Mouse (Mus musculus) testis, postnatal 10 days (tissue): Measurements from ENCODE around the gene Dffa.

Experiments
- DNase-seq: peaks from one replicate; pipeline ENCODE4 v3.0.0; 2021; ENCODE audit warnings: low spot score

Gene Dffa

DNA sequence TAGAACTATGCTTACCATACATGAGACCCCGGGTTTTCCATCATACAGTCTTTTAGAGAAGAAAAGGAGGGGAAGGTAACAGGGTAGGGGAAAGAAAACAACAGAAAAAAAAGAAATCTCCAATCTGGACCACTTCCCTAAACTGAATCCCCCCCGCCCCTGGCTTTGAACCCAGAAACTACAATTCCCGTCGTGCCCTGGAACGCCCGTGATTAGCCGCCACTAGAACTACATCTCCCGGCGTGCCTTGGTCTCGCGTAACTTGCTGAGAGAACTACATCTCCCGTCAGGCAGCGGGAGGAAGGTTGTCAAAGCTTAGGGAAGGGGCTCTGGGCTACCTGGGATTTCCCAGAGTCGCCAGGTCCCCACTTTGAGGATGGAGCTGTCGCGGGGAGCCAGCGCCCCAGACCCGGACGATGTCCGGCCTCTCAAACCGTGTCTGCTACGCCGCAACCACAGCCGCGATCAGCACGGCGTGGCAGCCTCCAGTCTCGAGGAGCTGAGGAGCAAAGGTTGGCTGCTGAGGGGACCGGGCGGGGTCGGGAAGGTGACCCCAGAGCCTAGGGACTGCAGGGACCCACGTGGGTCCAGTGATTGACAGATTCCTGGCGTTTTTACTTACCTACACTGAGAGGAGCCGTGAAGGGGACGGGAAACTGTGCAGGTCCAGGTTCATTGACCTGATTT lies at the start of gene Dffa:
Dffa (plus strand) TSS at position 272 of the 687 bp plus-strand sequence.
- peak; percentile 94 for DNase-seq

DNA sequence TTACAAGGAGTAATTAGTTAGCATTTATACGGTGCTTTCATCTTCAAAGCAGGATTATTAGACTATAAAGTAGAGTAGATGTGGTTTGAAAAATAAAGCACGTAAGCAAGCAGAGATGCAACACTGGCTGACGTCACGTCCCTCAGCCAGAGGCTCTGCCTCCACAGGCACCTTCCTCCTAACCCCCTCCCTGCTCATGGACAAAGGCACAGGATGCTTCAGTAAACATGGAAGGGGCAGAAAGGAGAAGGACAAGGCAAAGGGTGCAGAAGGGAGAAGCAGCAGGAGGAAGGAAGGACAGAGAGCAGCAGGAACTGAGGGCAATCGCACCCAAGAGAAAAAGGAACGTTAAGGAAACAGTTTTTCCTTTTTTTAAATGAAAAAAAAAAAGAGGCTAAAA lies 48.1 kb upstream of the Dffa start:
- no peak for DNase-seq

DNA sequence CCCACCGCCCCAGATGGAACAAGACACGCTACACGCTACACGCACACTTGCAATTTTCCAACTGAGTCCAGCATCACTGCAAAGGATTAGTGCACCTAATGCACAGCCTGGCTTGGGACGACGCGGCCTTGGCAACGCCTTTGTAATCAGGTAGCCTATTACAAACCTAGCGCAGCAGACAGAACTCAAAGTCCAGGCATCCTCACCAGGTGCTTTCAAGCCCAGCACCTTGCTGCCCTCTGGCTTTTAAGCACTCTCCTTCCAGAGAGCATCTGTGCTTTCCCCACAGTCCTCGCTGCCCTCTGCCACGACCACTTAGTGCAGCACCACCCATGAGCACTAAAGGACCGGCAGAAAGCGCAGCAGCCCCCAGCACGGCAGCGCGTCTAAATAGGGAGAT lies 47.0 kb upstream of the Dffa start:
- no peak for DNase-seq

DNA sequence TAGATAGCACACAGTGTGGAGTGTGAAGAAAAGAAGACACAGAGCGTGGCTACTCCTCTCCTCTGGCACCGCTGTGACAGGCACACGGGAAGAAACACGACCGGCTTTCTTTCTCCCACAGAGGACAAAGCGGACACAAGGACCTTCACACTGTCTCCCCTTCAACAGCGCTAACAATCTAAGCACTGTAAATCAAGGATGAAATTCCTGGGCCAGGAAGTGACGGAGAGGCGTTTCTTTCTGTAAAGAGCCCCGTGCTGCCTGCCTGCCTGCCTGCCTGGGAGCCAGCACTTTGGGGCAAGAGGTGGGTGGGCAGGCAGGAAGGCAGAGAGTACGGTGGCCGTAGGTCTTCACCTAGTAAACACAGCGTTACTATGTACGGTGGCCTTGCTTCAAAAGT lies 46.5 kb upstream of the Dffa start:
- DNase-seq = no peak

DNA sequence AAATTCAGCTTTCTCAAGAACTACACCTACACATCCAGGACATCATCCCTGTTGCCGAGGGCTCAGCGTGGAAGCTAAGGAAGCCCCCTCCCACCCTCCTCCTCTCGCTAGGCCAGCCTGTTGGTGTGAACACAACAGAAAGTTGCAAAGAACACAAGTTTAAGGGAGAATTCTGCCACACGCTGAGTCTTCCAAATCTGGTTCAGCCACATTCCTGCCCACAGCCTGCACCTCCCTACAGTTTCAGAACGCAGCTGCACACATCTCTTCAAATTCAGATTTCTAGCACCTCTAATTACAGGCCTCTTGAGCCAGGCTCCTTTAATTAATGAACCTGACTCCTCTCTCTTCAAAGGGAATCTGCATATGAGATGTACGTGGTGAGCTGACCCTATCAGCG lies 45.6 kb upstream of the Dffa start:
- DNase-seq = no peak

DNA sequence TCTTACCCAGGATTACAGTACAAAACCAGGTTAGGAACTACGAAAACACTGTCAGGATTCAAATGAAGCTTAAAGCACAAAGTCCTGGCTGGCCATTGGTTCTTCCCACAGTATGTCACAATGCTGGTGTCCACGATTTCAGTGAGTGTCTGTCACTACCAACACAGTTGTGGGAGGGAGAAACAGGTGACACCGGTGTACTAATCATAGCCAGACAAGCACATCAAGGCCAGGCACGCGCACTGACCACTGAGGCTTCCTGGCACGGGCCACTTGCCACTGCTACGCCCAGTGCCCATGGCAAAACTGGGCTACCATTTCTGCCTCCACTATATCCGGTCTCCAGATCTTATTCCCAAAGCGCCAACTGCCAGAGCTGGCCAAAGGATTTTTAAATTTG lies 44.2 kb upstream of the Dffa start:
- DNase-seq = no peak

DNA sequence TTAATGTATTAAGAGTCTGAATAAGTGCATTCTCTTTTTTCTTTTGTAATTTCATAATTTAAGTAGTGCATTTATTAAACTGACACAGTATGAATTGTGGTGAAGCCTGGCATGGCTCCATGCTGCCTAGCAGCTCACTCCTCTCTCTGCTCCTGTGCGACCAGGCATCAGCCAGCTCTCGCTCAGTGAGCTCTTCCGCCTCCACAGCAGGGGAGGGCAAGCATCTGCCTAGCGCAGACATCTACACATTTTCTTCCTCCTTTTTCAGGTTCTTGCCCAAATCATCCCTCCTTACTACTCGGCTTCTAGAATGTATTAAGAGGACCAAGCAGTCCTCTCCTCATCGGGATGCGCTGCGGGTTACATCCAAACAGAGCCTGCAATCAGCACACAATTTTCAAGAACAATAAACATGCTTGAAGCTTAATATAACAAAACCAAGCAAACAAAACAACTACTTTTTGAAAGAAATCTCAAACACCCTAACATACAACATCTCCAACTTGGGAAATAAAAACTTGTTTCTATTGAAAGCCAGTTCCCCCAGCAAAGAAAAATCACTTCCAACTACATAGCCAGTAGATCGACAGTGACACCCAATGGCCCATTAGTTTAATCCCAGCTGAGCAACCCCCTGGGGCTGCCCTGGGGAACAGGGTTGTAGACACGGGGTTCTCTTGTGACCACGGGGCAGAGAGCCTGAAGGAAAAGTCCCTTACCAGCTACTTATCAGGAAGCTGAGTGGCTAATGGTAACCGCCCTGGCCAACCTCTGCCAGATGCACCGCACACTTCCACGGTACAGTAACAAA lies 43.1 kb upstream of the Dffa start:
- DNase-seq = no peak

DNA sequence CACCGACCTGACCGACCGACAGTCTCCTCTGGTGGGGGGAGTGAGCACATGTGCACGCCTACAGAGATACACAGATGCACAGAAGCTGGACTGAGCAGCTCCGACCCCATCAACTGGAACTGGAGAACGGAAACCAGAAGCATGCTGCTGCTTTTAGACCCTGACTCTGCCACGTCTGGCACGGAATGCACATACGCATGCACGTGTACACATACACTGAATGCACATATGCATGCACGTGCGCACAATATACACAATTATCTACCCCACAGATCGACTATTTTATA lies 42.6 kb upstream of the Dffa start:
- no peak for DNase-seq

DNA sequence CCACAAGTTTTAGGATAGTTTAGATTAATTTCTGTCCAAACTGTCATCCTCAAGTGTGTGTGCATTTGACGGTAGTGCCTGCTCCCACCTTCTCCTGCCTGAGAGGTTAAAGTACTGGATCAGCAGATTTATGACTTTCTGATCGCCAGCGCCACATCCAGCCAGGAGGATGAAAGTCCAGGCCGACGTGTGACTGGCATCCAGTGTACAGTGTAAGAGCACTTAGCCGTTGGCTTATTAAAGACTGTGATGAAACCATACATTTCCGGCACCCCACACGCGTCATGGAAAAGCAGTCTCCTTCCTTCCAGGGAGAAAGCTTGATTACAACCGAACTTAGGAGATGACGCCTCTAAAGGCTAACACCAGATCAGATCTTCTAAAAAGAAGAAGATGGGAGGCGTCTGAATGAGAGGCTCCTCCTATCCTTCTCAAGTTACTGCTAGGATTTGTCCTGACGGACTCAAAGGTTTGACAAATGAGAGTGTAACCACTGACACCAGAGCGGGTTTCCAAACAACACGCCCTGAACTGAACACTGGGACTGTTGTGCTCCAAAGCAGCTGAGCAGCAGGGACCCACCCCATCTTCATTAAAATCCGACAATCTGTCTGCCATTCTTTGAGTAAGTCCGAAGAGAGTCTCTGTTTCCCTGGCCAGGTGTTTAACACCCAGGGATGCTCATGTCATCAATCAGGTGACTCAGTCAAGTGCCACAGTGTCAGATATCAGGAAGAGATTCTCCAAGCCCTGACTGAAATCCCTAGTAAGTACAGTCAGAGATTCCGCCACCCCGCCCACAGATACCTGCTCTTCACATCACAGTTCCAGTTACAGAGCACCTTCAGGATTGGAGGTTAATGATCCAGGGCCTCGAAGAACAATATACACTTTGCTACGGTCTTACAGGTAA lies 41.3 kb upstream of the Dffa start:
- no peak for DNase-seq

DNA sequence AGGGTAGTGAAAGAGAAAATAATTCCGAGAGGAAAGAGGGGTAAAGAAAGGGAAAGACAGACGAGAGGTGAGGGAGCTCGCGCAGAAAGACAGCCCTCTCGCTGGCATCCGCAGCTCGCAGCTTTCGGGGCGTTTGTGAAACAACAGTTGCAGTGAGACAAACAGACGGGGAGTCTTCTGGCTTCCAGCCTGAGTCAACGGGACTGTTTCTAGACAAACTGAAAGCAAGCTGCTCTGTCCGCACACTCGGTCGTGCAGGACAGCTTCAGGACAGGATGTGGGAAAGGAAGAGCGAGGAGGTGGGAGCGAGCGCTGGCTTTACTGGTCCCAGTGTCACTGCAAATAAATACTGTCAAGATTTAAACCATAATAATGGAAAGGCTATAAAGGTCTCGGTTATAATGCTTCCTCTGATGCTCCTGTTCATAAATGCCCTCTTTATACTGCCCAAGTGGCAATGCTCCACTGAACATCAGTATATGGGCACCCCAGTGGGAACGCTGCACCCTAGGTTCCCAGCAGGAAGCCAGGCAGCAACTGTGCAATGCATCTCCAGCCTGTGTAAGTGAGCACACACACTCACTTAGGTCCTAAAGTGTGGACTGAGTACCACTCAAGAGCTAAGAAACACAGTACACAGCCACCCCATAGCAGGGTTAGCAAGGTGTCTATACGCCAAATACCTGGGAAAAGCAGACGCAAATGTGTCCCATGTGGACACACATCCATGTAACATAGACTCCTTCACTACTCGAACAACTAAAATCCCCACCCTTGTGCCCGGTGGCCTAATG lies 39.7 kb upstream of the Dffa start:
- no peak for DNase-seq

DNA sequence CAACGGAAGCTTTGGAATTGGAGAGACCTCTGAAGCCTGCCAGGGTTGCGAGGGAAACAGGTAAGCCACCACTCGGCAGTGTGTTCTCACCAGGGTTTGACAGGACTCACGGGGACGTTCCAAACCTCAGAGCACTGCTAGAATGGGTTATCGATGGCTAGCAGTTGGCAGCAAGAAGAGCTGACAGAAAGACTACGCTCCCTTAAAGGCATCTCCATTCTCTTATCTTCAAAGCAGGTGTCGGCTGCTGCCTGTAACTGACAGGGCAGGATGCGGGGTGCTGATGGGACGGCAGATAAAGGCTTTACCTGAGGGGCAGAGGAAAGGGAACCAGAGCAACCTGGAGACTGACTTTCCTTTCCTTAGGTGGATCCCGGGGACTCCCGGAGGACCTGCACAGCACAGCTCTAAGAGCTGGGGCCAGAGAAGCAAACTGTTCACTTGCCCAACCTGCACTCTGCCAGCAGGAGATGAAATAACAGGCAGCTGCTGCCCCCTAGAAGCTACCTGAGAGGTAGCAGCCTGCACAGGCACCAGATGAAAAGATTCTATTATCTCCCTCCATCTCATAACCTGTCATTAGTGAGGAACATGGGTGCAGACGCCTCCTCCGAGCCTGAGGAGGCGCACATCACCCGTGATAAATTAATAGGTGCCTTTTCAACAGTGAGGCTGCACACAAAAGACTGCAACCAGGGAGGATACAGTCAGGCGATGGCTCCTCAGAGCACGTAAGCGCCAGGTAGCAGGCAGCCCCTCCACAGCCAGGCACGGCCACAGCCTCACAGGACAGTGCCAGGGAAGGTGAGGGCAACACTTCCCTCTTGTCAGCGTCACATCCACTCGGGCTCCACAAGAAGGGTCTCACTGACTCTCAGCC lies 37.0 kb upstream of the Dffa start:
- no peak for DNase-seq

DNA sequence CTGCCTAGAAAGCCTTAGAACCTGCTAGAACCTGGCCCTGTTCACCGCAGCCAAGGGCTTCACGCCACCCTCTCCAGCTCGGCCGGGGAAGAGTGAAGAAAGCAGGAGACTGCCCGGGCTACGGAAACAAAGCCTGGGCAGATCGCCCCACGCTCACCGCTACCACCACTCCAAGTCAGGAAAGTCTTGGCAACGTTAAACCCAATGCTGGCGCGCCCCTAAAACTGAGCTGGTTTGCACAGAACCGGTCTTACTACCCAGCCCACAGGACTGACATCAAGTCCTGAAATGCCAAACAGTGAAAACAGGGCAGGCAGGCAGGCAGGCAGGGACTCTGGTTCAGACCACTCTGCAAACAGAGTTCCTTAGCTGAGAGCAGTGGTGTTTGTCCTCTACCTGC lies 28.9 kb upstream of the Dffa start:
- DNase-seq = no peak

DNA sequence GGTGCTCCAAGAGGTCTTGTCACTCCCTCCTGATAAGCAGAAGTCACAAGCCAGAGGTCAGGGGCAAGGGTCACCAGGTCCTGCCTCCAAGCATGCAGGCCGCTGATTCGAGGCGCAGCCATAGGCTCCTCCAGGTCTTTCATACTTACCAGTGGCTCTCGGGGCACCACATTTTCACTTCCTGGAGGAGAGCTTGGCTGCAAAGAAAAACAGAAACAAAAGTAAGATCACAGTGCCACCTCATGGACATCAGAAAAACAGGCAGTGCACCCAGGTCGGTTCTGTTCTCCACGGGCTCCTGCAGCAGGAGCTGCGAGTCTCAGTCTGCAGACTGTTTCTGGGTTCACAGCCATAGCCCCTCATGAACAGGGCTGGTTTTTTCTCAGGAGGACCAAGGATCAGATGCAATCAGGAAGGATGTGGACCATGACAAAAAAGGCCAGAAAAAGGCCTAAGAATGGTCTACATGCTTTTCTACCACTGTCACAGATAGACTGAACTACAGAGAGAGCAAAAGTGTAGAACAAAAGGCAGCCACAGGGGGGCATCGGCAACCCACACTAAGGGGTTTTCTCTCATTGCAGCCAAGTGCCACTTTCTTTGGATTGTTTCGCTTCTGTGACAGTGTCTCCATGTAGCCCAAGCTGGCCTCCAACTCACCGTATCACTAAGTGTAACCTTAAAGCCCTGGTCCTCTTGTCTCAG lies 27.9 kb upstream of the Dffa start:
- peak; percentile 83 for DNase-seq

DNA sequence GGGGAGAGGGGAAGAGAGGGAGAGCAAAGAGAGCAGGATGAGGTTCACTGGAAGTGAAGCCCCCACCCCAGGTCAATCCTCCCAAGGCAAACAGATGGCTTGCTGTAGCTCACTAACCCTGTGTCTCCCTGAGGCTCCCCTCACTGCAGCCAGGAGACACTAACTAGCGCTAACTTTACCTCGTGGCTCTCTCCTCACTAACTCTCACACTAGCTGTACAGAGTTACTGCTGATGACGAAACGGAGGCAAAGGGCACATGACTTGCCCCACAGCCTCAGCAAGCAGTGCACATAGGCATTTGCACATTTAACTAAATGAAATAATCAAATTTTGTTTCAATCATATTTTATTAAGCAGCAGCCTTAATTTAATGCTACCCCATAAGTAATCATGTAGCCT lies 25.7 kb upstream of the Dffa start:
- no peak for DNase-seq

DNA sequence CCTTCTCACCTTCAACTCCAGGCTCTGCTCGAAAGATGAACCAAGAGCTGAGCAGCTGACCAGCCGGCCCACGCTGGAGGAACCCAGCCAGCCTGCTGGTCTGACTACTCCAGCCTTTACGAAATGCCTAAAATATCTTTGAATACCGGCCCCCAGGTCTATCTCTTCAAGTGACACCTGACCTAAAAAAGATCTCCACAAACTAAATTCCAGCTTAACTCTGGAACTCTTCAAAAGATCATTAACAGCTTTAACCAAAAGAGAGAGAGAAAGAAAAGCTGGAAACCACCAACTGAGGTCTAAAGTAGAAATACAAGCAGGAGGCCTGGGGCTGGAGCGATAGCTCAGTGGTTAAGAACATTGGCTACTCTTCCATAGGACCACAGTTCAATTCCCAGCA lies 24.3 kb upstream of the Dffa start:
- no peak for DNase-seq

DNA sequence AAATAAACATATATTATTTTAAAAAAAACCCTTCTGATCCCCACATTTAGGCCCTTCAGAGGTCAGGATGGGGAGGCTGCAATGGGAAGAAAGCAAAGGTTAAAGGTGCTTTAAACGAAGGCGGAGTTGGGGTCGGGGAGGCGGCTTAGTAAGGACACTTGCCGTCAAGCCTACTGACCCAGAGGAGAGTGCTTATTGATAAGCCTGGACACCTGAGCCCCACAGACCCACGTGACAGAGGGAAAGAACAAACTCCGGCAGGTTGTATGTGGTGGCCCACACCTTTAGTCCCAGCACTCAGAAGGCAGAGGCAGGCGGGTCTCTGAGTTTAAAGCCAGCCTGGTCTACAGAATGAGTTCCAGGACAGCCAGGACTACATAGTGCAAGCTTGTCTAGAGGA lies 23.8 kb upstream of the Dffa start:
- DNase-seq = no peak

DNA sequence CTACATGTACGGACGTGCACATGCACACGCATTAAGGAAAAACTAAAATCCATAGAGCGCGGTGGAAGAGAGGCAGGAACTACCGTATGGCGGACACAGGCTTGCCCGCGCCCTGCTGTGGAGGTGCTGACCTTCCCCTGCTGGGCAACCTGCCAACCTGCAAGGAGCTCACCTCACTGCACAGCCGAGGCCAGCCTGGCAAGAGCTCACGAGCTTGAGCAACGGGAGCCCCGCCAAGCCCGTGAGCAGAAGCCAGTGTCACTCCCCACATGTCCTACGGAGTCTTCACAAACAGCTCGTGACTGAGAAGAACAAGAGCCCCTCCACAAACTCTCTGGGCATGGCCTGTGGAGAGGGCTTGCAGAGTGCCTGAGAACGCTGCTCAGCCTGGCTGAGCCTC lies 22.4 kb upstream of the Dffa start:
- DNase-seq = peak; percentile 85

DNA sequence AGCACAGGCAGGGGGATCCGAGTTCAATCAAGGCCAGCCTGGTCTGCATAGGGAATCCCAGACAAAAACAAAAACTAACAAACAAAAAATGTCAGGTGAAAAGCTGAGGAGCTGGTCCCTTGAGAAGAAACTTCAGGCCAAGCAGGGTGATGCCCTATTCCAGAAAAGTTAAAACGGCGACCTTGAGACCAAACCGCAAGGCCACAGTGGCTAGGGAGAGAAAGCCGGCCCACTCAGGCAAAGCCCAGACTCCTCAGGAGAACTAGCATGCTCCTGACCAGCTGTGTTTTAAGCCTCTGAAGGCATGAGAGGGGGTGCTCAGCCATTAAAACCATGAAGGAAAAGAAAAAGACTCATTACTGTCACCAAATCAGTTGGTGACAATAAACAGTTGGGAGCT lies 18.6 kb upstream of the Dffa start:
- no peak for DNase-seq

DNA sequence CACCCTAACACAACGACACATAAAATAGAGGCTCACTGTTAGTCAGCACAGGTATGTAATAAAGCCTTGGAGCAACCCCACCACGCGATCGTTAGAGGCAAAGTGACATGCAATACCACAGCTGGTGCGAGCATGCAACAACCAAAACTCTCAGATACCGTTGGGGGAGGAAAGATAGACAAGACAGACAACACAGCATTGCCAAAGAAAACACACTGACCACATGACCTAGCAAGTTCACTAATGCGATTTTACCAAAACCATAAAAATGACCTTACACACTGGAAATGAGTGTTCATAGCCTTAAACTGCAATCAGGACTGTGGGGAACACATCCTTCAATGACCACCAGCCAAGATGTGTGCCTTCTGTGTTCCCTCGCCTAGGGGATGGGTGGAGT lies 12.6 kb upstream of the Dffa start:
- no peak for DNase-seq

DNA sequence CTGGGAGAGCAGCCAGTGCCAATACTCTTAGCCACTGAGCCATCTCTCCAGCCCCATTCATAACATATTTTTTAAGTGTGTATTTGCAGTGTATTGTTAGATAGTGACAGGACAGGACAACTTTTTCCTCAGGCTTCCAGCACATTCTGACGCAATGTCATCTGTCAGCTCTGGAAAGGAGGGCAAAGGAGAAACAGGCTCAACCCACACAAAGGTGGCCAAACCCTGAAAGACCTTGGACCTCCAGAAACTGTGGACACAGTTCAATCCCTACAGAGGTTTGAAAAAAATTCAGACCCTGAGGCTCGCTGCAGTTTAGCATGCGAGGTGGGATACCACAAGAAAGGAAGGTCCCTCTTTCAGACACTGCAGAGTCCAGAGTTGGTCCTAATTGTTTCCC lies 6.0 kb upstream of the Dffa start:
- no peak for DNase-seq

DNA sequence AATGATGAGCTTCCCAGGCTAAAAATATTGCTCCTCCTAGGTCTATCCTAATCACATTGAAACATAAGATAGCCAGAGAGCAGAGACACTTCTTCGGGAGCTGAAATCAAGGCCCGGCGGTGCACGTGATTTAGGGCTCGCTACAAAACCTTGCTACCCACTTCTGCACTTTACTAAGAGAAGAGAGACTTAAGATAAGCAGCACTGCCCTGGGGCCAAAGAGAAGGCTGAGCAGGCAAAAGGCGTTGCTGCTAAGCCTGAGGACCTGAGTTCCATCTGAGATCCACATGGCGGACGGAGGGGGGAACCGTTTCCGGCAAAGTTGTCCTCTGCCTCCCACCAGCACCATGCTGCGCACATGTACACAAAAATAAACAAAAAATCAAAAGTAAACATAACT lies 5.4 kb upstream of the Dffa start:
- no peak for DNase-seq
